Mouse (Mus musculus): ENCODE results near the gene Dlgap1. TPM values are rescaled to one million over a fixed set of nuclear protein-coding genes. Genes with fewer than 3 reads are reported as not detected.
"Not testable (repeated sequence)": the region's sequence is repeated elsewhere in the genome, so short reads cannot be mapped to it uniquely, and the experiment has no call there.

The Dlgap1 gene
- total RNA-seq, 2 experiments from 2014 or later, result 0.67 to 1.5 TPM

- no peak for DNase-seq
Measured at GRCm38 (mm10) chr17:70810795-70811194, 841.9 kb downstream of the Dlgap1 start.

GRCm38 (mm10) chr17:70815001-70815400, 846.1 kb downstream of the Dlgap1 start:
- no peak for DNase-seq

- no peak for DNase-seq
Measured at GRCm38 (mm10) chr17:70817862-70818451, 849.1 kb downstream of the Dlgap1 start.

GRCm38 (mm10) chr17:70823083-70823482, 854.2 kb downstream of the Dlgap1 start:
- DNase-seq, result no peak

- no peak for DNase-seq
Measured at GRCm38 (mm10) chr17:70826227-70826626, 857.4 kb downstream of the Dlgap1 start.

GRCm38 (mm10) chr17:70827463-70828179, 858.7 kb downstream of the Dlgap1 start:
- DNase-seq, result not testable (repeated sequence)

GRCm38 (mm10) chr17:70828180-70828528, 859.3 kb downstream of the Dlgap1 start:
- no peak for DNase-seq

- no peak for DNase-seq
Measured at GRCm38 (mm10) chr17:70828569-70828968, 859.7 kb downstream of the Dlgap1 start.

- DNase-seq, result peak in 1 of 2 experiments; percentile 18
Measured at GRCm38 (mm10) chr17:70829217-70829616, 860.3 kb downstream of the Dlgap1 start.

- no peak for DNase-seq
Measured at GRCm38 (mm10) chr17:70829943-70830715, 861.3 kb downstream of the Dlgap1 start.

GRCm38 (mm10) chr17:70831591-70831990, 862.7 kb downstream of the Dlgap1 start:
- DNase-seq, result peak in 1 of 2 experiments; percentile 29

GRCm38 (mm10) chr17:70832544-70832943, 863.7 kb downstream of the Dlgap1 start:
- DNase-seq, result peak; percentile 65 to 85

- peak; percentile 31 to 48 for DNase-seq
Measured at GRCm38 (mm10) chr17:70834430-70834965, 865.6 kb downstream of the Dlgap1 start.

GRCm38 (mm10) chr17:70835071-70835790, 866.4 kb downstream of the Dlgap1 start:
- peak in 1 of 2 experiments; percentile 29 for DNase-seq

- no peak for DNase-seq
Measured at GRCm38 (mm10) chr17:70836820-70837219, 867.9 kb downstream of the Dlgap1 start.

- not testable (repeated sequence) for DNase-seq
Measured at GRCm38 (mm10) chr17:70837474-70837873, 868.6 kb downstream of the Dlgap1 start.

- no peak for DNase-seq
Measured at GRCm38 (mm10) chr17:70838031-70838430, 869.2 kb downstream of the Dlgap1 start.

GRCm38 (mm10) chr17:70838533-70838932, 869.7 kb downstream of the Dlgap1 start:
- no peak for DNase-seq

GRCm38 (mm10) chr17:70843252-70843651, 874.4 kb downstream of the Dlgap1 start:
- DNase-seq, result no peak

- DNase-seq, result peak; percentile 39 to 44
Measured at GRCm38 (mm10) chr17:70844971-70845370, 876.1 kb downstream of the Dlgap1 start.

- no peak for DNase-seq
Measured at GRCm38 (mm10) chr17:70845543-70845942, 876.7 kb downstream of the Dlgap1 start.

GRCm38 (mm10) chr17:70846111-70846644, 877.3 kb downstream of the Dlgap1 start:
- DNase-seq, result peak; percentile 15 to 18

Measured in heart, adult 18-20 months (tissue).